47 mouse cellular contexts compared by ENCODE assay signal in genomic region chr11:32153216-32153615, GRCm38 (mm10). TPM values are rescaled to one million over a fixed set of nuclear protein-coding genes. Genes with fewer than 3 reads are reported as not detected.
"Had no signal": no experiment of that assay in that cellular context is flagged by ENCODE, and none has a peak within 500 bp of the region (broad histone marks: within the 10 kb centered on the region; RNA-seq: fewer than 3 reads in every experiment).

No protein-coding gene starts in this region.

- H3K36me3 ChIP-seq: heart, embryonic 12.5 days; heart, embryonic 13.5 days; heart, embryonic 15.5 days; hindbrain, embryonic 10.5 days; hindbrain, embryonic 12.5 days; hindbrain, embryonic 13.5 days; hindbrain, embryonic 15.5 days; intestine, embryonic 15.5 days; kidney, embryonic 15.5 days had no signal

- ATAC-seq: hindbrain, embryonic 16.5 days; hindbrain, postnatal 0 days; inflammation-experienced regulatory T-cells, adult 6 months; intestine, embryonic 15.5 days; intestine, embryonic 16.5 days; intestine, postnatal 0 days had no signal

- H3K27ac ChIP-seq: heart, embryonic 13.5 days; heart, embryonic 15.5 days; hindbrain, embryonic 10.5 days; hindbrain, embryonic 12.5 days; hindbrain, embryonic 13.5 days; hindbrain, embryonic 14.5 days; hindbrain, embryonic 15.5 days; hindbrain, postnatal 0 days; intestine, embryonic 15.5 days; kidney, embryonic 15.5 days; kidney, postnatal 0 days; layer of hippocampus, adult 2 months; left cerebral cortex, adult 2 months had no signal

- H3K4me3 ChIP-seq: heart, embryonic 12.5 days; heart, embryonic 13.5 days; heart, embryonic 15.5 days; hindbrain, embryonic 10.5 days; hindbrain, embryonic 12.5 days; hindbrain, embryonic 13.5 days; hindbrain, embryonic 15.5 days; intestine, embryonic 15.5 days; kidney, embryonic 15.5 days; layer of hippocampus, adult 2 months; left cerebral cortex, adult 2 months had no signal

- H3K4me2 ChIP-seq: heart, embryonic 11.5 days; heart, embryonic 12.5 days; heart, embryonic 13.5 days; heart, embryonic 15.5 days; hindbrain, embryonic 12.5 days; hindbrain, embryonic 13.5 days; hindbrain, embryonic 14.5 days; hindbrain, embryonic 15.5 days; intestine, embryonic 15.5 days; kidney, embryonic 15.5 days had no signal

- DNase-seq: heart, postnatal 10 days; heart, postnatal 14 days; heart, postnatal 36 days; heart, postnatal 4 days; kidney, adult 11 months; kidney, adult 18-20 months; kidney, adult 2 months; kidney, adult 8-10 months; kidney, adult 9 months; kidney, postnatal 10 days; kidney, postnatal 14 days; kidney, postnatal 25 days; kidney, postnatal 36 days; kidney, postnatal 4 days; layer of hippocampus, adult 9-11 months; layer of hippocampus, postnatal 36 days had no signal

- H3K27me3 ChIP-seq: heart, embryonic 12.5 days; heart, embryonic 13.5 days; heart, embryonic 15.5 days; hindbrain, embryonic 12.5 days; hindbrain, embryonic 13.5 days; hindbrain, embryonic 15.5 days; intestine, embryonic 15.5 days; kidney, embryonic 15.5 days had no signal

- H3K9me3 ChIP-seq: heart, embryonic 12.5 days; heart, embryonic 13.5 days; heart, embryonic 15.5 days; hindbrain, embryonic 10.5 days; hindbrain, embryonic 12.5 days; hindbrain, embryonic 13.5 days; hindbrain, embryonic 15.5 days; intestine, embryonic 15.5 days; kidney, embryonic 15.5 days had no signal

- H3K4me1 ChIP-seq: heart, embryonic 13.5 days; heart, embryonic 15.5 days; intestine, embryonic 15.5 days; kidney, embryonic 15.5 days had no signal

- H3K9ac ChIP-seq: heart, embryonic 12.5 days; heart, embryonic 13.5 days; heart, embryonic 15.5 days; hindbrain, embryonic 12.5 days; hindbrain, embryonic 13.5 days; hindbrain, embryonic 14.5 days; hindbrain, embryonic 15.5 days; intestine, embryonic 15.5 days; kidney, embryonic 15.5 days had no signal

RNA-seq across cellular contexts. Expression of gene Il9r, which starts 46.9 kb away (rescaled TPM):
- total RNA-seq: hindbrain, postnatal 0 days; layer of hippocampus, adult 18-20 months; layer of hippocampus, adult 2 months; layer of hippocampus, adult 8-10 months; layer of hippocampus, postnatal 10 days; layer of hippocampus, postnatal 14 days; layer of hippocampus, postnatal 25 days; layer of hippocampus, postnatal 36 days; left cerebral cortex, adult 18-20 months; left cerebral cortex, adult 2 months; left cerebral cortex, adult 8-10 months had no signal
- polyA plus RNA-seq: heart, embryonic 11.5 days; heart, embryonic 12.5 days; heart, embryonic 14.5 days; hindbrain, embryonic 10.5 days; hindbrain, embryonic 11.5 days; hindbrain, embryonic 12.5 days; hindbrain, embryonic 13.5 days; hindbrain, embryonic 14.5 days; hindbrain, embryonic 15.5 days; hindbrain, embryonic 16.5 days; hindbrain, postnatal 0 days; intestine, embryonic 14.5 days; intestine, postnatal 0 days; kidney, embryonic 14.5 days; kidney, embryonic 15.5 days; kidney, embryonic 16.5 days; kidney, postnatal 0 days had no signal
